24 mouse cellular contexts compared by ENCODE assay signal in genomic region chr10:83384456-83385215, GRCm38 (mm10). TPM values are rescaled to one million over a fixed set of nuclear protein-coding genes. Genes with fewer than 3 reads are reported as not detected.
A peak's percentile ranks its signal among the peaks of the same experiment; 100 is the strongest.
DNase-seq lines count a peak whose midpoint lies in the region; ATAC-seq and TF ChIP-seq lines count a peak whose summit lies in the region.
"Had no signal": no experiment of that assay in that cellular context is flagged by ENCODE, and none has a peak within 500 bp of the region (broad histone marks: within the 10 kb centered on the region; RNA-seq: fewer than 3 reads in every experiment).

No protein-coding gene starts in this region.

- TF ChIP-seq CTCF in MEL (IDR thresholded peaks at IDR 0.05 in 2 of 3, conservative IDR thresholded peaks at IDR 0.05 in 1 of 3; ENCODE audit: control insufficient read depth in 1 of 3, insufficient read depth in 1 of 3, low read depth in 2 of 3, low read length in 3 of 3, poor library complexity in 1 of 3, severe bottlenecking in 1 of 3) = no peak

- peak; percentile 88 for ATAC-seq in liver, embryonic 12.5 days
- peak; percentile 87 for ATAC-seq in megakaryocyte progenitor cell, adult 5-6 weeks (replicated peaks; ENCODE audit: poor library complexity)
- no peak for ATAC-seq in midbrain, embryonic 16.5 days
- ATAC-seq: forebrain, embryonic 14.5 days; intestine, embryonic 15.5 days; midbrain, embryonic 13.5 days had no signal

- peak overlapping the region; percentile 94 for H3K27ac ChIP-seq in MEL (ENCODE audit: control insufficient read depth, low read depth, low read length)
- H3K27ac ChIP-seq in liver, embryonic 12.5 days = peak overlapping the region; percentile 55
- H3K27ac ChIP-seq in midbrain, embryonic 16.5 days (ENCODE audit: low read length) = no peak overlapping the region
- H3K27ac ChIP-seq: heart, embryonic 15.5 days; hindbrain, embryonic 14.5 days; intestine, embryonic 15.5 days; limb, embryonic 12.5 days; midbrain, embryonic 13.5 days had no signal

- peak overlapping the region; percentile 63 to 80 for H3K4me3 ChIP-seq in MEL (ENCODE audit: control insufficient read depth in 1 of 2, insufficient read depth in 1 of 2, low read depth in 2 of 2, low read length in 2 of 2)
- peak overlapping the region; percentile 31 for H3K4me3 ChIP-seq in liver, embryonic 12.5 days
- no peak overlapping the region for H3K4me3 ChIP-seq in midbrain, embryonic 16.5 days (ENCODE audit: low read depth, low read length)
- H3K4me3 ChIP-seq: heart, embryonic 15.5 days; intestine, embryonic 15.5 days; limb, embryonic 12.5 days; midbrain, embryonic 13.5 days had no signal

- peak; percentile 92 to 93 for TF ChIP-seq EP300 in MEL (IDR thresholded peaks at IDR 0.05; ENCODE audit: low read depth in 1 of 2, low read length in 2 of 2)

- H3K36me3 ChIP-seq in MEL (ENCODE audit: control insufficient read depth in 1 of 2, insufficient read depth in 2 of 2, low read length in 2 of 2) = peaks cover 0 to 25% of the 10 kb centered on the region in 2 experiments
- peaks cover 35% of the 10 kb centered on the region for H3K36me3 ChIP-seq in liver, embryonic 12.5 days
- H3K36me3 ChIP-seq in midbrain, embryonic 16.5 days (ENCODE audit: control insufficient read depth, insufficient read depth, low read length) = peaks cover 7% of the 10 kb centered on the region; the same call in 1 of the 2 replicates
- H3K36me3 ChIP-seq: heart, embryonic 15.5 days had no signal

- peak overlapping the region; percentile 74 for H3K9ac ChIP-seq in MEL (ENCODE audit: control insufficient read depth, low read depth, low read length, poor library complexity, severe bottlenecking)
- H3K9ac ChIP-seq in liver, embryonic 12.5 days = 0 out of 2 replicates have a peak overlapping the region, but pooled peaks have one; percentile 13
- no peak overlapping the region for H3K9ac ChIP-seq in midbrain, embryonic 16.5 days (ENCODE audit: low read depth, low read length)
- H3K9ac ChIP-seq: heart, embryonic 15.5 days; hindbrain, embryonic 14.5 days; intestine, embryonic 15.5 days; limb, embryonic 12.5 days; midbrain, embryonic 13.5 days had no signal

- no peaks in the 10 kb centered on the region for H3K27me3 ChIP-seq in MEL (ENCODE audit: control insufficient read depth in 1 of 2, insufficient read depth in 2 of 2, low read length in 2 of 2)
- H3K27me3 ChIP-seq in liver, embryonic 12.5 days (replicated peaks) = no peaks in the 10 kb centered on the region
- H3K27me3 ChIP-seq in midbrain, embryonic 16.5 days (ENCODE audit: control insufficient read depth, insufficient read depth, low read depth, low read length) = no peaks in the 10 kb centered on the region
- H3K27me3 ChIP-seq: heart, embryonic 15.5 days; intestine, embryonic 15.5 days; limb, embryonic 12.5 days; midbrain, embryonic 13.5 days had no signal

- WGBS in liver, embryonic 12.5 days (ENCODE audit: insufficient replicate concordance) = 47% methylated on average over 8 of the region's 8 CpGs
- WGBS in midbrain, embryonic 16.5 days = 90% methylated on average over 8 of the region's 8 CpGs

- peaks cover 7 to 22% of the 10 kb centered on the region in 2 experiments; a peak in 3 of 4 replicates for H3K4me1 ChIP-seq in MEL (ENCODE audit: control insufficient read depth in 1 of 2, insufficient read depth in 2 of 2, low read length in 2 of 2)
- H3K4me1 ChIP-seq in liver, embryonic 12.5 days = peaks cover 21% of the 10 kb centered on the region
- no peaks in the 10 kb centered on the region for H3K4me1 ChIP-seq in midbrain, embryonic 16.5 days (ENCODE audit: control insufficient read depth, insufficient read depth, low read length)
- H3K4me1 ChIP-seq: heart, embryonic 15.5 days; intestine, embryonic 15.5 days; limb, embryonic 12.5 days; midbrain, embryonic 13.5 days had no signal

- no peak for TF ChIP-seq RAD21 in MEL (IDR thresholded peaks at IDR 0.05; ENCODE audit: low read depth, low read length)

- peak overlapping the region; percentile 50 for H3K4me2 ChIP-seq in liver, embryonic 12.5 days
- no peak overlapping the region for H3K4me2 ChIP-seq in midbrain, embryonic 16.5 days (ENCODE audit: low read length)
- H3K4me2 ChIP-seq: heart, embryonic 15.5 days; hindbrain, embryonic 14.5 days; intestine, embryonic 15.5 days; limb, embryonic 12.5 days; midbrain, embryonic 13.5 days had no signal

- H3K79me2 ChIP-seq in MEL (ENCODE audit: control insufficient read depth, insufficient read depth, low read length, poor library complexity) = peaks cover 12% of the 10 kb centered on the region

- H3K9me3 ChIP-seq in MEL (replicated peaks; ENCODE audit: insufficient read depth, low read length) = no peaks in the 10 kb centered on the region
- H3K9me3 ChIP-seq in liver, embryonic 12.5 days (replicated peaks) = no peaks in the 10 kb centered on the region
- H3K9me3 ChIP-seq in midbrain, embryonic 16.5 days (replicated peaks; ENCODE audit: control insufficient read depth, low read length, poor library complexity, severe bottlenecking) = no peaks in the 10 kb centered on the region
- H3K9me3 ChIP-seq: heart, embryonic 15.5 days; intestine, embryonic 15.5 days; limb, embryonic 12.5 days; midbrain, embryonic 13.5 days had no signal

- peak; percentile 37 for DNase-seq in heart, adult 11 months
- no peak for DNase-seq in heart, adult 9 months (ENCODE audit: low spot score in 2 of 2)
- DNase-seq in MEL (ENCODE audit: low read depth, low spot score) = peak; percentile 87
- DNase-seq in urinary bladder, postnatal 10 days (ENCODE audit: low spot score) = no peak
- DNase-seq in spleen, adult 18-20 months = no peak
- DNase-seq: adrenal gland, postnatal 25 days; cerebellum, adult 9-11 months; gastrocnemius, postnatal 36 days; heart, postnatal 36 days; kidney, adult 8-10 months; kidney, postnatal 10 days; lung, adult 2 months; lung, postnatal 14 days; right cerebral cortex, postnatal 14 days; thymus, postnatal 4 days had no signal

- peak in 1 of 2 experiments; percentile 67; a peak in 1 of 4 replicates for TF ChIP-seq POLR2A in MEL (IDR thresholded peaks at IDR 0.05; ENCODE audit: control insufficient read depth in 1 of 2, insufficient read depth in 1 of 2, low read depth in 1 of 2, low read length in 2 of 2, poor library complexity in 1 of 2)

TF ChIP-seq in MEL, 35 proteins besides CTCF, POLR2A, EP300 and RAD21 (continues in another document):
- TF ChIP-seq UBTF (IDR thresholded peaks at IDR 0.05; ENCODE audit: borderline replicate concordance, insufficient read depth, low read depth, low read length) (no peak), NRF1 (IDR thresholded peaks at IDR 0.05; ENCODE audit: insufficient read depth, low read depth, low read length, poor library complexity, severe bottlenecking) (no peak), KAT2A (conservative IDR thresholded peaks at IDR 0.05; ENCODE audit: low read depth, low read length) (no peak), ZC3H11A (IDR thresholded peaks at IDR 0.05; ENCODE audit: low read depth, low read length) (no peak), MYC (IDR thresholded peaks at IDR 0.05; ENCODE audit: low read depth, low read length) (no peak), ZMIZ1 (IDR thresholded peaks at IDR 0.05; ENCODE audit: low read depth, low read length) (peak; percentile 74; the same call in 1 of the 2 replicates), SMC3 (IDR thresholded peaks at IDR 0.05; ENCODE audit: low read depth, low read length) (no peak), E2F4 (IDR thresholded peaks at IDR 0.05; ENCODE audit: borderline replicate concordance, low read depth, low read length) (no peak), NELFE (IDR thresholded peaks at IDR 0.05; ENCODE audit: low read depth, low read length) (peak; percentile 74), SIN3A (IDR thresholded peaks at IDR 0.05; ENCODE audit: low read length) (peak; percentile 85), MAX (IDR thresholded peaks at IDR 0.05; ENCODE audit: low read length) (0 out of 2 replicates have a peak, but pooled peaks have one; percentile 30), MEF2A (IDR thresholded peaks at IDR 0.05; ENCODE audit: extremely low read depth, insufficient replicate concordance, low read depth, low read length, poor library complexity, severe bottlenecking) (no peak), CHD1 (IDR thresholded peaks at IDR 0.05; ENCODE audit: low read depth, low read length) (no peak; the same call in 1 of the 2 replicates), MXI1 (IDR thresholded peaks at IDR 0.05; ENCODE audit: low read depth, low read length) (0 out of 2 replicates have a peak, but pooled peaks have one; percentile 44), GABPA (IDR thresholded peaks at IDR 0.05; ENCODE audit: low read depth, low read length) (no peak), TAL1 (IDR thresholded peaks at IDR 0.05; ENCODE audit: low read length) (peak; percentile 82), BHLHE40 (IDR thresholded peaks at IDR 0.05; ENCODE audit: borderline replicate concordance, low read depth, low read length) (no peak; the same call in 1 of the 2 replicates), MAFK (IDR thresholded peaks at IDR 0.05; ENCODE audit: borderline replicate concordance, low read depth, low read length) (no peak), TCF12 (IDR thresholded peaks at IDR 0.05; ENCODE audit: low read depth, low read length) (peak; percentile 91), RCOR1 (IDR thresholded peaks at IDR 0.05; ENCODE audit: low read depth, low read length) (no peak), ZNF384 (IDR thresholded peaks at IDR 0.05; ENCODE audit: low read depth, low read length) (no peak; the same call in 1 of the 2 replicates), POLR2AphosphoS5 (IDR thresholded peaks at IDR 0.05; ENCODE audit: borderline replicate concordance, low read depth, low read length) (no peak), ZKSCAN1 (IDR thresholded peaks at IDR 0.05; ENCODE audit: low read depth, low read length) (no peak)

RNA-seq across cellular contexts. Expression of gene D10Wsu102e, which starts 24.6 kb away (rescaled TPM):
- total RNA-seq in MEL (2012; rRNA removed) = 2.1 and 2.2 TPM in 2 replicates
- polyA plus RNA-seq in MEL (2012; ENCODE audit: insufficient read depth in 1 of 2, insufficient read length in 2 of 2, low read depth in 1 of 2, low replicate concordance in 2 of 2, missing spikeins in 1 of 2) = 1 to 10 TPM; 1.9 to 2.7 TPM
- 0.43 and 0.45 TPM in 2 replicates for polyA plus RNA-seq in liver, embryonic 12.5 days (2016; fragmentation: Nextera tagmentation; extraction: Ambion mirVana)
- 0.88 and 1.2 TPM in 2 replicates for total RNA-seq in megakaryocyte progenitor cell, adult 5-6 weeks (2015)
- 0.87 and 1.0 TPM in 2 replicates for total RNA-seq in megakaryocyte progenitor cell, adult 5-6 weeks (2017)
- 0.79 and 0.93 TPM in 2 replicates for polyA plus RNA-seq in midbrain, embryonic 16.5 days (2015; fragmentation: Nextera tagmentation; extraction: Ambion mirVana)

RNA-seq across cellular contexts. Expression of gene Slc41a2, which starts 47.0 kb away (rescaled TPM):
- total RNA-seq in MEL (2012; rRNA removed) = not detected in 2 replicates
- not detected for polyA plus RNA-seq in MEL (2012; ENCODE audit: insufficient read depth in 1 of 2, insufficient read length in 2 of 2, low read depth in 1 of 2, low replicate concordance in 2 of 2, missing spikeins in 1 of 2)
- 0.11 and 0.13 TPM in 2 replicates for polyA plus RNA-seq in liver, embryonic 12.5 days (2016; fragmentation: Nextera tagmentation; extraction: Ambion mirVana)
- 0.05 and 0.15 TPM in 2 replicates for total RNA-seq in megakaryocyte progenitor cell, adult 5-6 weeks (2015)
- total RNA-seq in megakaryocyte progenitor cell, adult 5-6 weeks (2017) = 0.27 and 1.2 TPM in 2 replicates
- polyA plus RNA-seq in midbrain, embryonic 16.5 days (2015; fragmentation: Nextera tagmentation; extraction: Ambion mirVana) = 10.9 and 11.6 TPM in 2 replicates

Comparison
In these comparisons a context has a peak if more than half of its experiments do, and no peak if none do; other contexts are left out.
1. DNase-seq: peak in heart, adult 11 months (single experiment) and MEL (single experiment); none in heart, adult 9 months (0 of 2), urinary bladder, postnatal 10 days (single experiment) and spleen, adult 18-20 months (0 of 2).
2. RNA of gene Slc41a2, which starts 47.0 kb away (polyA plus RNA-seq): 10.9 to 11.6 TPM in midbrain, embryonic 16.5 days; 0.11 to 0.13 TPM in liver, embryonic 12.5 days and not detected in MEL; every median in the first group is over 10 times any median in the second.